Mouse (Mus musculus): Measurements from ENCODE around the gene Mrps33. TPM values are rescaled to one million over a fixed set of nuclear protein-coding genes. Genes with fewer than 3 reads are reported as not detected.

Gene Mrps33
- 224 and 231 TPM in 2 replicates for polyA plus RNA-seq (2016; fragmentation: Nextera tagmentation; extraction: Ambion mirVana)

- peaks cover 12% of the 10 kb centered on the region for H3K4me1 ChIP-seq (replicated peaks)
- WGBS, result under 1% methylated on average over 40 of the region's 40 CpGs
- no peaks in the 10 kb centered on the region for H3K9me3 ChIP-seq
- H3K27me3 ChIP-seq (ENCODE audit: insufficient read depth, poor library complexity, severe bottlenecking), result no peaks in the 10 kb centered on the region
- H3K27ac ChIP-seq, result peak within 1 kb of the TSS; percentile 89
- H3K36me3 ChIP-seq, result peaks cover 5% of the 10 kb centered on the region; the same call in 1 of the 2 replicates
- H3K4me3 ChIP-seq, result peak within 1 kb of the TSS; percentile 64
- peak; percentile 97 for DNase-seq (ENCODE audit: low spot score)
These were observed at the start of gene Mrps33 for GRCm38 (mm10) chr6:39810612-39811116. Gene Mrps33, minus strand, starts transcription at chr6:39810988.

GRCm38 (mm10) chr6:39849667-39850066 is 38.9 kb upstream of the Mrps33 start:
- no peaks in the 10 kb centered on the region for H3K9me3 ChIP-seq
- WGBS, result 89% methylated on average over 4 of the region's 4 CpGs

GRCm38 (mm10) chr6:39848766-39849165 is 38.0 kb upstream of the Mrps33 start:
- no peak for DNase-seq (ENCODE audit: low spot score)
- WGBS, result 54% methylated on average over 7 of the region's 7 CpGs
- Histone ChIP-seq H3K4me1 (replicated peaks) (no peaks in the 10 kb centered on the region), H3K36me3 (no peaks in the 10 kb centered on the region), H3K4me3 (no peak overlapping the region), H3K9me3 (0 out of 2 replicates have a peak, but pooled peaks cover 2% of the 10 kb centered on the region), H3K27me3 (ENCODE audit: insufficient read depth, poor library complexity, severe bottlenecking) (no peaks in the 10 kb centered on the region), H3K27ac (no peak overlapping the region)

More at GRCm38 (mm10) chr6:39849667-39850066, 38.9 kb upstream of the Mrps33 start:
- Histone ChIP-seq H3K27me3 (ENCODE audit: insufficient read depth, poor library complexity, severe bottlenecking) (no peaks in the 10 kb centered on the region), H3K4me3 (no peak overlapping the region), H3K4me1 (replicated peaks) (no peaks in the 10 kb centered on the region), H3K36me3 (no peaks in the 10 kb centered on the region), H3K27ac (no peak overlapping the region)
- no peak for DNase-seq (ENCODE audit: low spot score)

- DNase-seq (ENCODE audit: low spot score), result no peak
- Histone ChIP-seq H3K4me3 (no peak overlapping the region), H3K27me3 (ENCODE audit: insufficient read depth, poor library complexity, severe bottlenecking) (no peaks in the 10 kb centered on the region), H3K9me3 (0 out of 2 replicates have a peak, but pooled peaks cover 10% of the 10 kb centered on the region), H3K36me3 (no peaks in the 10 kb centered on the region), H3K4me1 (replicated peaks) (no peaks in the 10 kb centered on the region), H3K27ac (no peak overlapping the region)
- 87% methylated on average over 2 of the region's 2 CpGs for WGBS
These were observed 36.8 kb upstream of the Mrps33 start for GRCm38 (mm10) chr6:39847538-39847937.

GRCm38 (mm10) chr6:39843698-39844342 is 33.0 kb upstream of the Mrps33 start:
- Histone ChIP-seq H3K27me3 (ENCODE audit: insufficient read depth, poor library complexity, severe bottlenecking) (no peaks in the 10 kb centered on the region), H3K27ac (no peak overlapping the region), H3K4me1 (replicated peaks) (no peaks in the 10 kb centered on the region), H3K36me3 (no peaks in the 10 kb centered on the region), H3K4me3 (no peak overlapping the region), H3K9me3 (0 out of 2 replicates have a peak, but pooled peaks cover 10% of the 10 kb centered on the region)
- no peak for DNase-seq (ENCODE audit: low spot score)
- 93% methylated on average over 14 of the region's 14 CpGs for WGBS

- H3K4me3 ChIP-seq, result no peak overlapping the region
- H3K4me1 ChIP-seq (replicated peaks), result no peaks in the 10 kb centered on the region
- DNase-seq (ENCODE audit: low spot score), result no peak
- WGBS, result 91% methylated on average over 5 of the region's 5 CpGs
- H3K27ac ChIP-seq, result no peak overlapping the region
- H3K27me3 ChIP-seq (ENCODE audit: insufficient read depth, poor library complexity, severe bottlenecking), result no peaks in the 10 kb centered on the region
- no peaks in the 10 kb centered on the region for H3K9me3 ChIP-seq
- H3K36me3 ChIP-seq, result no peaks in the 10 kb centered on the region
These were observed 17.9 kb upstream of the Mrps33 start for GRCm38 (mm10) chr6:39828736-39829135.

GRCm38 (mm10) chr6:39821241-39821640 is 10.5 kb upstream of the Mrps33 start:
- Histone ChIP-seq H3K9me3 (no peaks in the 10 kb centered on the region), H3K4me3 (no peak overlapping the region), H3K4me1 (replicated peaks) (no peaks in the 10 kb centered on the region), H3K36me3 (no peaks in the 10 kb centered on the region), H3K27me3 (ENCODE audit: insufficient read depth, poor library complexity, severe bottlenecking) (no peaks in the 10 kb centered on the region), H3K27ac (no peak overlapping the region)
- WGBS, result 81% methylated on average over 3 of the region's 3 CpGs
- no peak for DNase-seq (ENCODE audit: low spot score)

- Histone ChIP-seq H3K27ac (no peak overlapping the region), H3K36me3 (no peaks in the 10 kb centered on the region), H3K9me3 (no peaks in the 10 kb centered on the region), H3K4me1 (replicated peaks) (no peaks in the 10 kb centered on the region), H3K4me3 (no peak overlapping the region), H3K27me3 (ENCODE audit: insufficient read depth, poor library complexity, severe bottlenecking) (no peaks in the 10 kb centered on the region)
- DNase-seq (ENCODE audit: low spot score), result no peak
- 59% methylated on average over 4 of the region's 4 CpGs for WGBS
These were observed 8.1 kb upstream of the Mrps33 start for GRCm38 (mm10) chr6:39818922-39819321.

GRCm38 (mm10) chr6:39808511-39808910 is 2.3 kb downstream of the Mrps33 start:
- Histone ChIP-seq H3K27me3 (ENCODE audit: insufficient read depth, poor library complexity, severe bottlenecking) (no peaks in the 10 kb centered on the region), H3K27ac (no peak overlapping the region), H3K4me3 (no peak overlapping the region), H3K9me3 (no peaks in the 10 kb centered on the region), H3K4me1 (replicated peaks) (peaks cover 17% of the 10 kb centered on the region), H3K36me3 (peaks cover 16% of the 10 kb centered on the region)
- 77% methylated on average over 5 of the region's 5 CpGs for WGBS
- no peak for DNase-seq (ENCODE audit: low spot score)

- Histone ChIP-seq H3K27me3 (ENCODE audit: insufficient read depth, poor library complexity, severe bottlenecking) (no peaks in the 10 kb centered on the region), H3K27ac (no peak overlapping the region), H3K36me3 (peaks cover 26% of the 10 kb centered on the region), H3K9me3 (no peaks in the 10 kb centered on the region), H3K4me3 (no peak overlapping the region), H3K4me1 (replicated peaks) (peaks cover 19% of the 10 kb centered on the region)
- no peak for DNase-seq (ENCODE audit: low spot score)
- WGBS, result 96% methylated on average over 7 of the region's 7 CpGs
These were observed 3.7 kb downstream of the Mrps33 start for GRCm38 (mm10) chr6:39807050-39807560.

GRCm38 (mm10) chr6:39806336-39806735 is 4.5 kb downstream of the Mrps33 start:
- 86% methylated on average over 7 of the region's 7 CpGs for WGBS
- no peak for DNase-seq (ENCODE audit: low spot score)
- H3K27me3 ChIP-seq (ENCODE audit: insufficient read depth, poor library complexity, severe bottlenecking), result no peaks in the 10 kb centered on the region
- peaks cover 33% of the 10 kb centered on the region for H3K36me3 ChIP-seq
- peaks cover 19% of the 10 kb centered on the region for H3K4me1 ChIP-seq (replicated peaks)
- H3K9me3 ChIP-seq, result no peaks in the 10 kb centered on the region
- no peak overlapping the region for H3K4me3 ChIP-seq
- H3K27ac ChIP-seq, result peak overlapping the region; percentile 69

GRCm38 (mm10) chr6:39805916-39806315 is 4.9 kb downstream of the Mrps33 start:
- H3K27me3 ChIP-seq (ENCODE audit: insufficient read depth, poor library complexity, severe bottlenecking), result no peaks in the 10 kb centered on the region
- peaks cover 37% of the 10 kb centered on the region for H3K36me3 ChIP-seq
- WGBS, result 59% methylated on average over 3 of the region's 3 CpGs
- no peaks in the 10 kb centered on the region for H3K9me3 ChIP-seq
- DNase-seq (ENCODE audit: low spot score), result peak; percentile 16
- H3K27ac ChIP-seq, result peak overlapping the region; percentile 69
- H3K4me3 ChIP-seq, result no peak overlapping the region
- peaks cover 19% of the 10 kb centered on the region for H3K4me1 ChIP-seq (replicated peaks)

GRCm38 (mm10) chr6:39800977-39801376 is 9.8 kb downstream of the Mrps33 start:
- H3K27ac ChIP-seq, result no peak overlapping the region
- peaks cover 44% of the 10 kb centered on the region for H3K36me3 ChIP-seq
- WGBS, result 95% methylated on average over 7 of the region's 7 CpGs
- no peak overlapping the region for H3K4me3 ChIP-seq
- peaks cover 10% of the 10 kb centered on the region; the same call in 1 of the 2 replicates for H3K4me1 ChIP-seq (replicated peaks)
- peaks cover 8% of the 10 kb centered on the region; the same call in 1 of the 2 replicates for H3K9me3 ChIP-seq
- no peaks in the 10 kb centered on the region for H3K27me3 ChIP-seq (ENCODE audit: insufficient read depth, poor library complexity, severe bottlenecking)
- DNase-seq (ENCODE audit: low spot score), result no peak

Measured in hindbrain, embryonic 10.5 days (tissue).